Mouse (Mus musculus): ENCODE results near the gene Pxn. TPM values are rescaled to one million over a fixed set of nuclear protein-coding genes. Genes with fewer than 3 reads are reported as not detected.

Pxn gene
- total RNA-seq (2012; rRNA removed): 25.5 and 29.4 TPM in 2 replicates

DNA sequence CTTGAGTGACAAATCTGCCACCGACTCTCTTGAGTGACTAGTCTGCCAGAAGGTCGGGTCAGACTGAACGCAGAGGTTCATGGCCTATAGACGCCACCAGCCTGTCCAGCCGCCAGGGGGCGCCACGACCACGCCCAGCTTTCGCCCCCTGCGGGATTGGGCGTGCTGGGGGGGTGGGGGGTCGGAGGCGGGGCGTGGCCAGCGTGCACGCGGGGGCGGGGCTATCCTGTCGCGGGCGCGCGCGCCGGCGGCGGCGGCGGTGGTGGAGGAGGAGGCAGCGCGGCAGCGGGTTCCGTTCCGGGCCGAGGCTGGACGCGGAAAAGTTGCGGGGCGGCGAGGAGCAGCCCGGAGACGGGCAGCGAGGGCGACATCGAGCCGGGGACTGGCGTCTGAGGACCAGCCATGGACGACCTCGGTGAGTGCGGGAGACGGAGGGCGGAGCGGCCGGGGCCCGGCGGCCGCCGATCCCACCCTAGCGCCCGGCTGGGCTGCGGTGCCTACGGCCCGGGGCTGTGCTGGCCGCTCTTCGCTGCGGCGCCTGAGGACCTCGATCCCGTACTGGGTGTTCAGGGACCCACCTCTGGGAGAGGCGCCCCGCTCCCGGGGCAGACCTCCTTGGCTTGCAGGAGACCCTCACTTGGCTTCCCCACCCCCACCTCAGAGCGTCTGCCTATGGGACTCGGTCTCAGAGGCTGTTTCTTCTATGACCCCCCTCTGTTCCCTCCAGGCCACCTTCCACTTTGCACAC, at the start of gene Pxn:
TSS of gene Pxn (plus strand) at position 223 of the 748 bp plus-strand sequence.
- in situ Hi-C loops (cut with MboI; ENCODE audit: low sequenced_read_pairs in 2 of 2, unreplicated experiment in 2 of 2): no loop called here
- no peak within 1 kb of the TSS for H3K27ac ChIP-seq (ENCODE audit: insufficient read depth, low read depth, low read length, poor library complexity, severe bottlenecking)

GRCm38 (mm10) chr5:115458918-115459317, 47.6 kb upstream of the Pxn start:
- no peak for DNase-seq (ENCODE audit: low read depth, low spot score)
- Histone ChIP-seq H3K4me3 (ENCODE audit: insufficient read depth in 1 of 2, low read depth in 1 of 2, low read length in 2 of 2, poor library complexity in 1 of 2, severe bottlenecking in 1 of 2) (no peak overlapping the region), H3K9ac (ENCODE audit: insufficient read depth, low read depth, low read length, poor library complexity, severe bottlenecking) (no peak overlapping the region), H3K36me3 (ENCODE audit: control insufficient read depth, insufficient read depth, low read length, poor library complexity, severe bottlenecking) (no peaks in the 10 kb centered on the region), H3K4me1 (ENCODE audit: control insufficient read depth in 2 of 2, insufficient read depth in 2 of 2, low read length in 2 of 2, poor library complexity in 1 of 2) (peaks cover 0 to 5% of the 10 kb centered on the region in 2 experiments; a peak in 2 of 4 replicates), H3K9me3 (ENCODE audit: control insufficient read depth, insufficient read depth, low read depth, low read length) (no peaks in the 10 kb centered on the region), H3K27ac (ENCODE audit: insufficient read depth, low read depth, low read length, poor library complexity, severe bottlenecking) (no peak overlapping the region)
- in situ Hi-C loops (cut with MboI; ENCODE audit: low sequenced_read_pairs in 2 of 2, unreplicated experiment in 2 of 2): no loop called here
- TF ChIP-seq CHD2 (IDR thresholded peaks at IDR 0.05; ENCODE audit: low read depth, low read length) (no peak), ZC3H11A (IDR thresholded peaks at IDR 0.05; ENCODE audit: borderline replicate concordance, low read depth, low read length) (no peak), ZNF384 (IDR thresholded peaks at IDR 0.05; ENCODE audit: low read depth, low read length) (no peak), MAFK (IDR thresholded peaks at IDR 0.05; ENCODE audit: insufficient read depth, low read depth, low read length) (no peak), HCFC1 (IDR thresholded peaks at IDR 0.05; ENCODE audit: borderline replicate concordance, insufficient read depth, low read length) (no peak)

More for the DNA sequence above, at the start of gene Pxn:
- Histone ChIP-seq H3K36me3 (ENCODE audit: control insufficient read depth, insufficient read depth, low read length, poor library complexity, severe bottlenecking) (no peaks in the 10 kb centered on the region), H3K4me1 (ENCODE audit: control insufficient read depth in 2 of 2, insufficient read depth in 2 of 2, low read length in 2 of 2, poor library complexity in 1 of 2) (peaks cover 8 to 22% of the 10 kb centered on the region in 2 experiments; a peak in 3 of 4 replicates), H3K4me3 (ENCODE audit: insufficient read depth in 1 of 2, low read depth in 1 of 2, low read length in 2 of 2, poor library complexity in 1 of 2, severe bottlenecking in 1 of 2) (peak within 1 kb of the TSS; percentile 94 to 99), H3K9me3 (ENCODE audit: control insufficient read depth, insufficient read depth, low read depth, low read length) (no peaks in the 10 kb centered on the region), H3K9ac (ENCODE audit: insufficient read depth, low read depth, low read length, poor library complexity, severe bottlenecking) (peak within 1 kb of the TSS; percentile 94)
- peak; percentile 79 for DNase-seq (ENCODE audit: low read depth, low spot score)
- TF ChIP-seq HCFC1 (IDR thresholded peaks at IDR 0.05; ENCODE audit: borderline replicate concordance, insufficient read depth, low read length): peak; percentile 7; the same call in 1 of the 2 replicates
- peak; percentile 33; the same call in 1 of the 2 replicates for TF ChIP-seq ZC3H11A (IDR thresholded peaks at IDR 0.05; ENCODE audit: borderline replicate concordance, low read depth, low read length)
- TF ChIP-seq CHD2 (IDR thresholded peaks at IDR 0.05; ENCODE audit: low read depth, low read length): no peak

GRCm38 (mm10) chr5:115464408-115465115, 41.9 kb upstream of the Pxn start:
- peak; percentile 91 for DNase-seq (ENCODE audit: low read depth, low spot score)
- in situ Hi-C loops (cut with MboI; ENCODE audit: low sequenced_read_pairs in 2 of 2, unreplicated experiment in 2 of 2): no loop called here
- peaks cover 21% of the 10 kb centered on the region for H3K36me3 ChIP-seq (ENCODE audit: control insufficient read depth, insufficient read depth, low read length, poor library complexity, severe bottlenecking)
- H3K27ac ChIP-seq (ENCODE audit: insufficient read depth, low read depth, low read length, poor library complexity, severe bottlenecking): peak overlapping the region; percentile 78
- H3K9ac ChIP-seq (ENCODE audit: insufficient read depth, low read depth, low read length, poor library complexity, severe bottlenecking): peak overlapping the region; percentile 89
- H3K4me3 ChIP-seq (ENCODE audit: insufficient read depth in 1 of 2, low read depth in 1 of 2, low read length in 2 of 2, poor library complexity in 1 of 2, severe bottlenecking in 1 of 2): peak overlapping the region; percentile 84 to 95
- no peaks in the 10 kb centered on the region for H3K9me3 ChIP-seq (ENCODE audit: control insufficient read depth, insufficient read depth, low read depth, low read length)
- TF ChIP-seq HCFC1 (IDR thresholded peaks at IDR 0.05; ENCODE audit: borderline replicate concordance, insufficient read depth, low read length): peak; percentile 34; the same call in 1 of the 2 replicates
- no peak for TF ChIP-seq ZNF384 (IDR thresholded peaks at IDR 0.05; ENCODE audit: low read depth, low read length)
- TF ChIP-seq CHD2 (IDR thresholded peaks at IDR 0.05; ENCODE audit: low read depth, low read length): 0 out of 2 replicates have a peak, but pooled peaks have one; percentile 30
- no peak for TF ChIP-seq MAFK (IDR thresholded peaks at IDR 0.05; ENCODE audit: insufficient read depth, low read depth, low read length)
- TF ChIP-seq ZC3H11A (IDR thresholded peaks at IDR 0.05; ENCODE audit: borderline replicate concordance, low read depth, low read length): no peak
- peaks cover 0 to 6% of the 10 kb centered on the region in 2 experiments; a peak in 1 of 4 replicates for H3K4me1 ChIP-seq (ENCODE audit: control insufficient read depth in 2 of 2, insufficient read depth in 2 of 2, low read length in 2 of 2, poor library complexity in 1 of 2)

GRCm38 (mm10) chr5:115465642-115466420, 40.6 kb upstream of the Pxn start, which contains the start of gene Pla2g1b:
Gene Pla2g1b (plus strand): TSS chr5:115466262.
- Histone ChIP-seq H3K9ac (ENCODE audit: insufficient read depth, low read depth, low read length, poor library complexity, severe bottlenecking) (peak within 1 kb of the TSS; percentile 89), H3K36me3 (ENCODE audit: control insufficient read depth, insufficient read depth, low read length, poor library complexity, severe bottlenecking) (peaks cover 26% of the 10 kb centered on the region), H3K4me1 (ENCODE audit: control insufficient read depth in 2 of 2, insufficient read depth in 2 of 2, low read length in 2 of 2, poor library complexity in 1 of 2) (peaks cover 0 to 10% of the 10 kb centered on the region in 2 experiments; a peak in 1 of 4 replicates), H3K9me3 (ENCODE audit: control insufficient read depth, insufficient read depth, low read depth, low read length) (no peaks in the 10 kb centered on the region), H3K27ac (ENCODE audit: insufficient read depth, low read depth, low read length, poor library complexity, severe bottlenecking) (peak within 1 kb of the TSS; percentile 88), H3K4me3 (ENCODE audit: insufficient read depth in 1 of 2, low read depth in 1 of 2, low read length in 2 of 2, poor library complexity in 1 of 2, severe bottlenecking in 1 of 2) (peak within 1 kb of the TSS; percentile 84 to 95)
- no peak for DNase-seq (ENCODE audit: low read depth, low spot score)
- in situ Hi-C loops (cut with MboI; ENCODE audit: low sequenced_read_pairs in 2 of 2, unreplicated experiment in 2 of 2): no loop called here
- no peak for TF ChIP-seq HCFC1 (IDR thresholded peaks at IDR 0.05; ENCODE audit: borderline replicate concordance, insufficient read depth, low read length)
- no peak for TF ChIP-seq CHD2 (IDR thresholded peaks at IDR 0.05; ENCODE audit: low read depth, low read length)
- TF ChIP-seq ZNF384 (IDR thresholded peaks at IDR 0.05; ENCODE audit: low read depth, low read length): no peak; the same call in 1 of the 2 replicates
- no peak for TF ChIP-seq ZC3H11A (IDR thresholded peaks at IDR 0.05; ENCODE audit: borderline replicate concordance, low read depth, low read length)
- TF ChIP-seq MAFK (IDR thresholded peaks at IDR 0.05; ENCODE audit: insufficient read depth, low read depth, low read length): no peak
